Mouse (Mus musculus): ENCODE measurements around the gene Grin3b.
A peak's percentile ranks its signal among the peaks of the same experiment; 100 is the strongest.

The Grin3b gene

DNA sequence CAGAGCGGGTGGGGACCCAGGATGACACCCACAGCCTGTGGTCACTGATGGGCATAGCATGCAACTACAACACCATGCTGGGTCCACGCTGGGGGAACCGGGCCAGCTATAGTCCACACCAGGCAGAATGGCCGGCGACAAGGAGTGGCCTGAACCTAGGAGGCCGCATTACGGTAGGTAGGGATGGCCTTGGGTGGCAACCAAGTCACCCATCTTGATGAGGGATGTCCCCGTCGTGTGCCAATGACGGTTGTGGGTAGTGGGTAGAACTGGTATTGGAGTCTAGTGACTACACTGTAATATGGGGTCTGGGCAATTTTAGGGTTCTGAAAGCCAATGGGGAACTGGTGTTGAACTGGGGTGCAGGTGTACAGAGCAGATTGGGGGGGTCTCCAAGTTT, 46.4 kb downstream of the Grin3b start:
- no peak for DNase-seq (ENCODE audit: low read depth, low spot score)

DNA sequence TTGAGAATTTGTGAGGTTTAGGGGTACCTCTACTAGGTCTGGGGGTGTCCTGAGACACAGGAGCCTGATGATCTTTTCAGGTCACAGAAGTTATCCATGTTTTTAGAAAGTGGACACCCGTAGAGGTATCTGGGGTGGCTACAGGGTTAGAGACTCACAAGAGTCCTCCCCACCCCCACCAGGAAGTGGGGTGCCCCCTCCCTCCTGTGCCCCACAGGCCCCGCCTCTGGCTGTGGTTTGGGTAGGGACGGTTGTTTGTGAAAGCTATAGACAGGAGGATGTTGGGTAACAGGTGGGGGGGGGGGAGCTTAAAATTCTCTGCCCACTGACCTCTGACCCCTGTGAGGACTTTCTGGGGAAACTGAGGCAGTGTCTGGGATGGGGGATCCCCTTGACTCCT, 46.8 kb downstream of the Grin3b start:
- DNase-seq (ENCODE audit: low read depth, low spot score), result peak; percentile 52

DNA sequence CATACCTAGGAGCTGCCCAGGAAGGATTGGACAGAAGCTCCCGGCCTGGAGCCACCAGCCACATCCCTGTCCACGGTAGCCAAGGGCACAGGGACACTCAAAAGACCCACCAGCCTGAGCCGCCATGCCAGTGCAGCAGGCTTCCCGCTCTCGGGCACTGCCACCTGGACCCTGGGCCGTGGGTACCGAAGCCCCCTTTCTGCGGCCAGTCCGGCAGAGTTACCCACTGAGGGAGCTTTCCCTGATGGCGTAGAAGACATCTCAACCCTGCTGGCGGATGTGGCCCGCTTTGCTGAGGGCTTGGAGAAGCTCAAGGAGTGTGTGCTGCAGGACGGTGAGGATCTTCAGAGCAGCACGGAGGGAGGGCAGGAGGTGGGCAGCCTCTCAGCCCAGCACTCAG, 47.3 kb downstream of the Grin3b start:
- no peak for DNase-seq (ENCODE audit: low read depth, low spot score)

DNA sequence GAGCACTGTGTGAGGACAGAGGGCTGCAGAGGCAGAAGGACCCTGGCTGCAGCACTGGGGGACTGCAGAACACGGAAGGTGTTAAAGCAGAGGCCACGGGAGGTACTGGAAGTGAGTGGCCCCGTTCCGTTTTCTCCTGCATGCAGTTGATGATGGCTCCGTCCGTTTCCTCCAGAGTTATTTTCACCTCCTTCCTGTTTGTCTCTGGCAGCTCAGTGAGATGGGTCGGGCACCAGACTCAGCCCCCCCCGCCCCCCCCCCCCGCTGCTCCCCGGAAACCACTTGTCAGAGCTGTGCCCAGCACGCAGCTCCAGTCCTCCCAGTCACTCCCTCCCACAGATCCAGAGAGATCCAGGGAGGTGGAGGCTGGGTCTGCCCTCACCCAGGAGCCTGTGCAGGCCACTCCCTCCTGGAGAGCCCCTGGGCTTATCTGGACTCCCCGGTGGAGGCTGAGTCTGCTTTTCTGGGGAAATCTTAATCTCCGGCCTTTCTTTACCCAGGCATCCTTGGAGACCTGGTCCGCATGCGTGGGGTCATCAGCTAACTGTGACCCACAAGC, 48.3 kb downstream of the Grin3b start:
- no peak for DNase-seq (ENCODE audit: low read depth, low spot score)

DNA sequence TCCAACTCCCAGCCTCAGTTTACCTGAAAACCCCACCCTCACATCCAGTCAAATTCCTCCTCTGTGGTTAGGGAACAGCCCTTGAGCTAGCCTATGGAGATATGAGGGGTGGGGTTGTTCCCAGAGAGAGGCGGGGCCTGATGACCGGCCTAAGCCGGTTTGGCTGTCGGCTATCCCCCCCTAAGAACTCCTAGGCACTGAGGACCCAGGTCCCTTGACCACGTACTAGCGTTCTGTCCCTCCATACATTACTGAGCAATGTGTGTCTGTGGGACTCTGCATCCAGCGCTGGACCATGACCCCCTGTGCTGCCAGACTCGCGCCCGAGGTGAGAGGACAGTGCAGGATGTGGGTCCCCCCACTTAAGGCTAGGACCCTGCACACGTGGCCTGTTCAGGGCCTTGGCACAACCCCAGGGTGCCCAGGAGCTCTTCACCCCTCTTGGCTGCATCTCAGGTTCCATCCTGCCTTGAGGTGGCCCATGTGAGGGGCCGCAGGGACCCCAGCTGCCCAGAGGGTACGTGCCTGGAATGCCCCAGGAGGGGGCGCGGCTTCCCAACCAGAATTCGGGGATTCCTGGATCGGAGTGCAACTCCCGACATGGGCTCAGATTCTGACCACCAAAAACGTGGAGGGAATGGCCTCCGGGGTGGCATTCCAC, 49.1 kb downstream of the Grin3b start:
- DNase-seq (ENCODE audit: low read depth, low spot score), result no peak

DNA sequence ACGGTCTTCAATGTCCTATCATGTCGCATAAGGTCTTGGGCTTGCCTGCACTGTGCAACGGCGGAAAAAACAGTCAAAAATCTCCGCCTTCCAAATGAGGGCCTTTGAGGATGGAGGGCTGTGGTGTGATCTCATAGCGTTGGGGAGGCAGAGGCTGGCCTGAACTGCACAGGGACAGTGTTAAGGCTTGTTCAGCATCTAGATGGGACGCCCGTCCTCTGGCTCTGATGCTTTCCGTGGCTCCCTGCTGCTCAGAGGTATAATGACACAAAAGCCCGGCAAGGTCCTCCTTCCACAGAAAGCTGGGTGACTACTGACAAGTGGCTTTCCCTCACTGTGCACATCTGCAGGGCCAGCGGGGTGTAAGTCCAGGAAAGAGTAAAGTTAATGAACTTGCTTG, 49.7 kb downstream of the Grin3b start:
- DNase-seq (ENCODE audit: low read depth, low spot score), result no peak

DNA sequence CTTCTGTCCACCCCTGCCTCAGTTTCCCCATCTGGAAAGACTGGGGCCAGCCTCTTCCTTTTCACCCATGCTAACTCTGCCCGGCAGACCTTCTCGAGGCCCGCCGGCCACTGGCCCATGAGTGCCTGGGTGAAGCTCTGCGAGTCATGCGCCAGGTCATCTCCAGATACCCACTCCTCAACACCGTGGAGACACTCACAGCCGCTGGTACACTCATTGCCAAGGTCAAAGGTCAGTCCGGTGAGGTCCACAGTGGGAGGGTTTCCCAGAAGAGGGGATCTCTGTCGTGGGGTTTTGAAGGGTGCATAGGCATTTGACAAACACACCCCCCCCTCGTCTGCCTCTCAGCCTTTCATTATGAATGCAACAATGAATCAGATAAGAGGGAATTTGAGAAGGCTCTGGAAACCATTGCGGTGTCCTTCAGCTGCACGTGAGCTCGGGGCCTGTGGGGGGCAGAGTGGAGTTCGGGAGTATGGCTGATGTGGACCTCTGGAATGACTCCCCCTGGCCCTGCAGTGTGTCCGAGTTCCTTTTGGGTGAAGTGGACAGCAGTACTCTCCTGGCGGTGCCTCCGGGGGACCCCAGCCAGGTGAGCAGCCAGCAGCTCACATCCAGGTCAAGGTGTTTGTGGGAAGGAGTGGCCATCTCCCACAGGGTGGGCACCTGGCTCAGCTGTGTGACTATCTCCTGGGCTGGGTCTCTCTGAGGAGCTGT, 50.2 kb downstream of the Grin3b start:
- no peak for DNase-seq (ENCODE audit: low read depth, low spot score)

DNA sequence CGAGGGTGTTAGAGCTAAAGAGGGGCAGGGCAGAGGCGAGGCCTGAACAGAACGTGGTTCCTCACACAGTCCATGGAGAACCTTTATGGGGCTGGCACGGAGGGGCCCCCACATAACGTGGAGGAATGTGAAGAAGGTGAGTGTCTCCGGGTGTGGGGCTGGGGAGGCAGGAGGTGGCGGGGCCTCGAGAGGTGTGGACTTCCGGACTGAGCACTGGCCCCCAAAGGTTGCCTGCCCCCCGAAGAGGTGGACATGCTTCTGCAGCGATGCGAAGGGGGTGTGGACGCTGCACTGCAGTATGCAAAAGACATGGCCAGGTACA, 50.8 kb downstream of the Grin3b start:
- no peak for DNase-seq (ENCODE audit: low read depth, low spot score)

DNA sequence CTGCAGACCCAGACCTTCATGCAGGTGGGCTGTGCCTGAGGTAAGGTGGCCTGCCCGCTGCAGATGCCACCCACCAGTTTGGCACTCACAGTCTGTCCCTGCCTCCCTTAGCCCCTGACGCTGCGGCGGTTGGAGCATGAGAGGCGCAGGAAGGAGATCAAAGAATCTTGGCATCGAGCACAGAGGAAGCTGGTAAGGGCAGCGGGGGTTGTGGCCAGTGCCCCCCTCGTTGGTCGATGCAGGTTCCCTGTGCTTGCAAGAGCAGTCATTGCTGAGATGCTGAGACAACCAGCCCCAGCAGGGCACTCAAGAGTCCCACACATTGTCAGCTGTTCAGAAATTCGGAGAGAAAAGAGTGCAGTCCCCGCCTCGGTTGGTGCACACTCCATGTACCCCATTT, 51.6 kb downstream of the Grin3b start:
- DNase-seq (ENCODE audit: low read depth, low spot score), result no peak

DNA sequence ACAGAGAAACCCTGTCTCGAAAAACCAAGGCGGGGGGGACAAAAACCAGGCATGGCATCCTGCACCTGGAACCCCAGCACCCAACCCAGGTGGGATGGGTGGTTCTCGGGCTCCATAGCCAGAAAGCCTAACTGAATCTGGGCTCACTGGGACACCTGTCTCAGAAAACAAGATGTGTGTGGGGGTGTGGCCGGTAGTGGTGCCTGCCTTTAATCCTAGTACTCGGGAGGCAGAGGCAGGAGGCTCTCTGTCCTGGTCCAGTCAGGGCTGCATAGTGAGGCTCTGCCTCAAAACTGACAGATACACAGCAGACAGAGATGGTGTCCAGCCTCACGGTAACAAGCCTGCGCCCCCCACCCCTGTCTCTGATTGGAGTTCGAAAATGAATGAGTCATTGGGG, 52.3 kb downstream of the Grin3b start:
- DNase-seq (ENCODE audit: low read depth, low spot score), result no peak

DNA sequence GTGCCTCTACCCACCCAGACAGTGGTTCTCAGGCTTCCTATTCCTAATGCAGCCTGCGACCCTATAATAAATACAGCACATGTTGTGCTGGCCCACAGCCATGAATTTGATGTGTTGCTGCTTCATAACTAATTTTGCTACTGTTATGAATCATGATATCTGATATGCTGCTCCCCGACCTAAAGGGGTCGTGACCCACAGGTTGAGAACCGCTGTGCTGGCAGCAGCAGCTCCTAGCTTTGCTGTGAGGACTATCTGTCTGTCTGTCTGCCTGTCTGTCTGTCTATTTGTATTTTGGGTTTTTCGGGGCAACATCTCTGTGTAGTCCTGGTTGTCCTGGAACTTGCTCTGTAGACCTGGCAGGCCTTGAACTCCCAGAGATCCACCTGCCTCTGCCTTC, 53.2 kb downstream of the Grin3b start:
- no peak for DNase-seq (ENCODE audit: low read depth, low spot score)

DNA sequence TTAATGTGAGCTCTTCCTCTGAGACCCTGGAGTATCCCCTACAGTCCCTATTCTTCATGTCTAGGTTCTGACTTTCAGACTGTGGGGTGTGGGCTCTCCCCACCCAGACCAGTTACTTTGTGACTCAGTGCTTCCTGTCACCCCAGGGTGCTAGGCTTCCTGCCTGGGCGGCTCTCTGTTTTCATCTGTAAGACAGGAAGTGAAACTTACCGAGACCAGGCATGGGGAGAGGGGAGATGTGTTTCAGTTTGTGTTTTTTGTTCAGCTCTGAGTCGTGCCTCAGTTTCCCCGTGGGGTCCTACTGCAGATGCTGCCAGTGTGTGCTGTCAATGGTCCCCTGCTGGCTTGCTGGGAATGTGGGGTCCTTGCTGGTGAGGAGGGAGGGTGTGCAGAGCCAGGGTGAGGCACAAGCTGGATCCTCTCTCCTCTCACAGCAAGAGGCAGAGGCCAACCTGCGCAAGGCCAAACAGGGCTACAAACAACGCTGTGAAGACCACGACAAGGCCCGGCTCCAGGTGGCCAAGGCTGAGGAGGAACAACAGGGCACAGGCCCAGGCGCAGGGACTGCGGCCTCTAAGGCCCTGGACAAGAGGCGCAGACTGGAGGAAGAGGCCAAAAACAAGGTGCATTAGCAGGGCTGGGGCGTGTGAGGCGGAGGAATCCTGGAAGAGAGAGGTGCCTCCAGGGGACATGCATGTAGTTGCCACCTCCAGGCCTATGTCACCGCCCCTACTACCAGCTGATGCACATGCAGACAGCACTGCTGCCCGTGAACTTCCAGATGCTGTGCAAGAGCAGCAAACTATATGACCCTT, 53.9 kb downstream of the Grin3b start:
- DNase-seq (ENCODE audit: low read depth, low spot score), result no peak

DNA sequence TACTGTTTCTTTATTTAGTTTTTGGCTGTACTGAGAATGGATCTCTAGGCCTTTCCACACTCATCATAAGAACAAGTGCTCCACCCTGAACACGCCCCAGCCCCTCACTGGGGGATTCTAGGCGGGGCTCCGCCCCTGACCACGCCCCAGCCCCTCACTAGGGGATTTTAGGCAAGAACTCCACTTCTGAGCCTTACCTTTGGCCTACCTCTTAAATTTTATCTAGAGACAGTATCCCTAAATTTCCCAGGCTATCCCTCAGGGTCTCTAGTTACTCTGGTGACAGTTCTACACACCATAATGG, 54.5 kb downstream of the Grin3b start:
- DNase-seq (ENCODE audit: low read depth, low spot score), result no peak

DNA sequence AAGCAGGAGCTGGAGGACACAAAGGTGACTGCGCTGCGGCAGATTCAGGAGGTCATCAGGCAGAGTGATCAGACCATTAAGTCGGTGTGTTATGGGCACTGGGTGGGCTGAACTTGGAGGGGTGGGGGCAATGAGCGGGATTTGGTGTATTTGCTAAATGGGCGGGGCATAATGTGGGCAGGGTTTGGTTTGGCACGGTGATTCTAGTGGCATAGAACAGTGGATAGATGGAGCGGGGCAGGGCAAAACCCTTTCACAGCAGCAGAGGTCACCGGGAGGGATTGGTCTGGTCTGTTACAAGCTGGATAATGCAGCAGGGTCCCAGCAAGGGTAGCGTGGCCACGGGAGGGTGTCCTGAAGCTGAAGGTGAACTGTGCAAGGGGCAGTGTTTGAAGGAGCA, 54.9 kb downstream of the Grin3b start:
- no peak for DNase-seq (ENCODE audit: low read depth, low spot score)

DNA sequence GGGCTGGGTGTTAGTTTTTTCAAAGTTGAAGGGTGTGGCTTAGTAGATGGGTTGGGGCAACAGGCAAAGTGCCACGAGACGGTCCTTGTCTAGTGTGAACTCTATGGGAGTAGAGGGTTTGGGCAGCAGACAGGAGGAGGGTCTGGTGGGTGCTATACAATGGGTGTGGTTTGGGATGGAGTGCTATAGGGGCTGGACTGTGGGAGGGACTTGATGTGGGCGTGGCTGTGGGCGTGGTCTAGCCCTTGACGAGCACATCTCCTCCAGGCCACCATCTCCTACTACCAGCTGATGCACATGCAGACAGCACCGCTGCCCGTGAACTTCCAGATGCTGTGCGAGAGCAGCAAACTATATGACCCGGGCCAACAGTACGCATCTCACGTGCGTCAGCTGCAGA, 55.4 kb downstream of the Grin3b start:
- DNase-seq (ENCODE audit: low read depth, low spot score), result no peak
